Mouse (Mus musculus) spleen, postnatal 14 days (tissue): ENCODE data around the gene Eif2s3y.
A peak's percentile ranks its signal among the peaks of the same experiment; 100 is the strongest.

Experiments
- DNase-seq, 2 experiments: peaks; one replicate each; pipeline ENCODE4 v3.0.0; 2021 to 2022; ENCODE audit warnings: low spot score in 2 of 2

Gene Eif2s3y

GRCm38 (mm10) chrY:1009882-1010751 lies at the start of gene Eif2s3y:
TSS of gene Eif2s3y (plus strand) at chrY:1010543.
- DNase-seq = peak in 1 of 2 experiments; percentile 50
